Mouse (Mus musculus): Measurements from ENCODE around the gene Nme2. TPM values are rescaled to one million over a fixed set of nuclear protein-coding genes. Genes with fewer than 3 reads are reported as not detected.
"Not testable (repeated sequence)": the region's sequence is repeated elsewhere in the genome, so short reads cannot be mapped to it uniquely, and the experiment has no call there.

Gene Nme2
- polyA plus RNA-seq, 1 experiment from 2014 or later = 134 TPM

GRCm38 (mm10) chr11:93968005-93968847 lies 12.2 kb upstream of the Nme2 start, which contains the start of the genes Gm20390 and Nme1:
TSS of gene Gm20390 (minus strand) at chr11:93968293.
TSS of gene Nme1 (minus strand) at chr11:93968521.
- peak; percentile 99 for DNase-seq (ENCODE audit: low spot score)

DNA sequence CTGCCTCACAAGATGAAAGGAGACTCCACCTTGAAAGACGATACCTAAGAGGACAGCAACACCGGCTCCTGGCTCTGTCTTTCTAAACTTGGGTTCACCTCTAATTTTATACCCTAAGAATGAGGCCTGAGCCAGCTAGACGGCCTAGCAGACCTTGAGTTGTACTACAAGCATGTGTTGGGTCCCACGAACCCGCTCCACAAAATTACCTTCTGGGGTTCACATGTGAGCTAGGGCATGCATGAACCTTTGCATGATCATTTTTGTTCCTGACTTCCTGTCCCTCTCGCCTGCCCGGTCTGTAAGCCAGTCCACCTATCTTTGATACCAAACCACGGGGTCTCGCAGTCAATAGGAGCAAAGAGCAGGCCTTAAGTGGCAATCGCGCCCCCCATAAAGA lies 11.3 kb upstream of the Nme2 start:
- peak; percentile 15 for DNase-seq (ENCODE audit: low spot score)

DNA sequence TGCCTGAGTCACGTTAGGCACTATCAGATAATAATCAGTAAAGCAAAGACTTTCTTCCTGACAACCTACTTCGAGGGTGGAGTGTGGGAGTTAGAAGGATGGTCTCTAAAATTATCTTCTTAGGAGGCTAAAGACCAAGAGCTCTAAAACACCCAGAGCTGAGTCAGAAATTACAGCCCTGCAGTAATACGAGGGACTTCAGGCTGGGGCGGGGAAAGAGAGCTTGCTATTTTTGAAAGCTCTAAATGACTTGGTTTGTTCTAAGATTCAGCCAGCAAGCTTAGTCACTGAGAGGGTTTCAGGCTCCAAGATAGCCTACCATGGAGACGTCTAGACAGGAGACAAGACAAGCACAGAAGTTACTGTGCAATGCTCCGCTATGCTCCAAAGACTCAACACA lies 9.3 kb upstream of the Nme2 start:
- DNase-seq (ENCODE audit: low spot score) = no peak

DNA sequence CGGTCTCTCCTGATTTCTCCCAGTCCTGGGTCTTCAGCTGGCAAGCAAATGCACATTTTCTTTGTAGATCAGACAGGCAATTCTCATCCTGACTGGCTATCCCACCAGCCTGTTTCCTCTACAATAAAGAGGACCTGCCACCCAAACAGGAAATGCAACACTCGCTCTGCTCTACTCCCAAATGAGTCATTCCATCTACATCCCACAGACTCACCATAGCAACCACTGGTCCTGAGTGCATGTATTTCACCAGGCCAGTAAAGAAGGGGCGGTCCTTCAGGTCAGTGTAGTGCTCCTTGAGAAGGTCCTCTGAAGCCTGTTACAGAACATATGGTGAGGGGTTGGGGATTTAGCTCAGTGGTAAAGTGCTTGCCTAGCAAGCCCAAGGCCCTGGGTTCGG lies 7.0 kb upstream of the Nme2 start:
- DNase-seq (ENCODE audit: low spot score) = no peak

DNA sequence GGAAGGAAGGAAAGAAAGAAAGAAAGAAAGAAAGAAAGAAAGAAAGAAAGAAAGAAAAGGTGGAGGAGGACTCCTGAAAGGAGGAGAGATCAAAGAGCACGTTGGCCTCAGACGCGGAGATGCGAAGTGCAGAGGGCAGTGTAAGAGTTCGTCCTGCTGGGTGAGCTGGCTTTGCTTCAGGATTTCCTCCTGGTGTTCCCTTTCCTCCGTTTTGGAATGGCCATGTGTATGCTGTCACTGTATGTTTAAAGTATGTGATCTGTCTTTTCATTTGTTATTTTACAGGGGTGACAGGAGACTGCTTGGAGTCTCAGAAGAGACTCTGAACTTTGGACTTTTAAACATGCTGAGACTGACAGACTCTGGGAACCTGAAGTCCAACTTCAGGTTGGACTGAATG lies 5.4 kb upstream of the Nme2 start:
- no peak for DNase-seq (ENCODE audit: low spot score)

DNA sequence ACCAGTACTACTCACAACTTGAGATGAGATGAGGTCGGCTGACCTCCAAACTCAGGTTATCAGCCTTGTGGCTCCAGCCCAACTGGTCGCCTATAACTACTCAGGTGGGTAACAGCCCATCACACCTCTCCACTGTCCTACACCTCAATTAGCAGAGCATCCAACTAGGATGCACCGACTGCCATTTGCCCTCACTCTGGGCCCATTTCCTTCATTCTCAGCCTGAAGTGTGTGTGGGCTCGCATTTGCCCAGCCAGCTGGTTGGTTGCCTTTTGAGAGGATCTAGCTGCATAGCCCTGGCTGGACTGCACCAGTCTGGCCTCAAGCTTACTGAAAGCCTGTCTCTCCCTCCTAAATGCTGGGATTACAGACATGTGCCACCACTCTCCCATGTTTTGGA lies 1.7 kb upstream of the Nme2 start:
- DNase-seq (ENCODE audit: low spot score) = no peak

DNA sequence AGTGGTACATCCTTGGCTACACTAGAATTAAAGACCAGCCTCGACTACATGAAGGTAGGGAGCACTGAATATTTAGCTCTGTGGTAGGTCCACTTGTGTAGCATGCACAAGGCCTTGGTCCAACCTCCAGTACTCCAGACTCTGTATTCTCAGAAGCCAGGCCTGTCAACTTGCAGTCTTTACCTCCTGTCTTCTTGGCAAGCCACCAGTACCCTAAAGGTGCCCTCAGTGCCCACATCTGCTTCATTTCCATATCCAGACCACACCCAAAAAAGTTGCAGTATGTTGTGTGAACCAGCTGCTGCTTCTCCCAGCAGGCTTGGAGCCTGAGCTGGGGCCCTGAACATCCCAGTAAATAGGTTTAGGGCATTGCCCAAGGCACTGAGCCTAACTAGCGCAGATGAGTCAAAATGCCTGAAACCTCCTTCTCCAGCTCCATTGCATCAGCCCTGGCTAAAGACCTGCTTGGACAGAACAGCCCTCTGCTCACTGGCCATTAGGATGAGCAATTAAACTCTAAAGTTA lies 1.0 kb upstream of the Nme2 start:
- no peak for DNase-seq (ENCODE audit: low spot score)

GRCm38 (mm10) chr11:93955256-93956150 lies 556 bp downstream of the Nme2 start:
- peak; percentile 92 for DNase-seq (ENCODE audit: low spot score)

DNA sequence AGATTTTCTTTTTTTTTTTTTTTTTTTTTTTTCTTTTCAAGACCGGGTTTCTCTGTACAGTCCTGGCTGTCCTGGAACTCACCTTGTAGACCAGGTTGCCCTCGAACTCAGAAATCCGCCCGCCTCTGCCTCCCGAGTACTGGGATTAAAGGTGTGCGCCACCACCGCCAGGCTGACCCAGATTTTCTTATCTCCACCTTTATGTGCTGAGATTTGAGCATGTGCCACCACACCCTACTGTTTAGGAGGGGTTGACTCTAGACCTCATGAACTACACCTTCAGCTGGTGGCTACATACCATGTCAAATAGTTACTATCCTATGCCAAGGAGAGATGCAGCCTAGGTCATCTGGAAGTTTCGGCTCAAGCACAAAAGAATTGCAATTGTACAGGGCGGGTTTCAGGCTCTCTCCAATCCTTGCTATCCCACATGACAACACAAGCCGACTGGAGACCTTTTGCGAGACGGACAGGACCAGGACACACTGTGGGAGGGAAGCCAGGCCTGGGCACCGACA lies 1.3 kb downstream of the Nme2 start:
- peak; percentile 8 for DNase-seq (ENCODE audit: low spot score)

DNA sequence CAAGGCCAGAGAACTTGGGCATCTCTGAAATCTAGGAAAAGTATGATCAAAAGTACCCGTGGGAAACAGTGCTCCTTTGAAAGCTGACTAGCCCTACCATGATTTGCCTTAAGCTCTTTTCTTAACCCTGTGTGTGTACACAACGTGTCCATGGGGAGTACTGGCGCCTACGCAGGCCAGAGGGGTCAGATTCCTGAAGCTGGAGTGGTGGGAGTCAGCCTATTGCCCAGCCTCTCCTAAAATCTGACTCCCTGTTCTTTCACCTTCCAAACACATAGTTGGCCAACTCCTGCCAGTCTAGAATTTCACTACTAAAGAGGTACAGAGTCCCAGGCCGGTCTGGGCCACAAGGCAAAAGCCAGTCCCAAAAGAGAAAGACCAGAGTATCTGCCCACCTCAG lies 3.7 kb downstream of the Nme2 start:
- no peak for DNase-seq (ENCODE audit: low spot score)

DNA sequence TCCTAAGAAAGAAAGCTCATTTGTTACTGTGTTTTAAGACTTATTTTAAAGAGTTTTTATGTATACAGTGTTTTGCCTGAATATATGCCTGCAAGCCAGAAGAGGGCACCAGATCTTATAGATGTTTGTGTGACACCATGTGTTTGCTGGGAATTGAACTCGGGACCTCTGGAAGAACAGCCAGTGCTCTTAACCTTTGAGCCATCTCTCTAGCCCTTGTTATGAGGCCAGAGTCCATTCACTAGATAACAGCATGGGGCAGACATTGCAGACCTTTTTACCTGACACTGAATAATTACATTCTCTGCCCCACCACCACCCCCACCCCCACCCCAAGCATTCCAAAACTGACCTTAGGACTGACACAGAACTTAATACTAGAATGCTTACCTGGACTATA lies 6.0 kb downstream of the Nme2 start:
- DNase-seq (ENCODE audit: low spot score) = no peak

DNA sequence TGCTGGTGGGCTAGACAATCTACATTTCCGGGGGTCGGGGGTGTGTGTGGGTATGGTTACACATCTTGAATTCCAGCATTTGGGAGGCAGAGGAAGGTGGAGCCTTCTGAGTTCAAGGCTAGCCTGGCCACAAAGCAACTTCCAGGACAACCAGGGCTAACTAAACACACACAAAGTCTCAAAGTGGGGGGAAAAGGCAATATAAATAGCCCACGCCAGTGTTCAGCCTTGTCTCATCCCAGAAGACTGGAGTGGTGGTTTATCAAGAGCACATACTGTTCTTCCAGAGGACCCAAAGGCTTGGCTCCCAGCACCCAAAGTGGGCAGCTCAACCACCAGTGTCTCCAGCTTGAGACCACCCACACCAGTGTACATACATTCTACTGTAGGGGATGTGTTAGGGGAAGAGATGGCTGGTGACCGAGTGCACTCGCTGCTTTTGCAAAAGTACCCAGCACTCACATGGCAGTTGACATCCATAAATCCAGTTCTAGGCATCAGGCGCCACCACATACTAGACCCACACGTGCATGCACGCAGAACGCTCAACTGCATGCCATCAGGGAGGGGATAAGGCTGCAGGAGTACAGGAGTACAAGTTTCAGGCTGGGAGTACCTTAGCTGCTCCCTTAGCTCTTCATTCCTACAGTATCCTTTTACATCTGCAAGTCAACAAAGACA lies 7.0 kb downstream of the Nme2 start:
- DNase-seq (ENCODE audit: low spot score) = no peak

GRCm38 (mm10) chr11:93944986-93945385 lies 11.1 kb downstream of the Nme2 start:
- no peak for DNase-seq (ENCODE audit: low spot score)

DNA sequence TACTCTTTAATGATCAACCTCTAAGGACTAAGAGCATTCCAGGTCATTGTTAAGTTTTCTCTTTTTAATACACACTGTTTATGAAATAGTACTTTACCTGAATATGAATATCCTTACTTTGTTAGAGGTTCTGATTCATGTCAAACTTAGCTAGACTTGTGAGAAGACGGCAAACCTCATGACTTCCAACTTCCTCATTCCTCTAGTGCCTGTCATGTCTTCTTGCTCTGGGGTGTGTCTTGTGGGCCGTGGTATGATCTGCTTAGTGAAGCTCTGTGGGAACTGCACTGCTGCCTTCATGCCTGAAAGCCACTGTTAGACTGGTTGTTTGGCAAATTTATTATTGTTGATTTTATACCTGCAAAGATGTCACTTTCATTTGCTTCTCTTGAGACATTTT lies 15.2 kb downstream of the Nme2 start:
- no peak for DNase-seq (ENCODE audit: low spot score)

GRCm38 (mm10) chr11:93929106-93929505 lies 27.0 kb downstream of the Nme2 start:
- no peak for DNase-seq (ENCODE audit: low spot score)

- not testable (repeated sequence) for DNase-seq (ENCODE audit: low spot score)
These were observed 41.0 kb downstream of the Nme2 start for GRCm38 (mm10) chr11:93915019-93915418.

DNA sequence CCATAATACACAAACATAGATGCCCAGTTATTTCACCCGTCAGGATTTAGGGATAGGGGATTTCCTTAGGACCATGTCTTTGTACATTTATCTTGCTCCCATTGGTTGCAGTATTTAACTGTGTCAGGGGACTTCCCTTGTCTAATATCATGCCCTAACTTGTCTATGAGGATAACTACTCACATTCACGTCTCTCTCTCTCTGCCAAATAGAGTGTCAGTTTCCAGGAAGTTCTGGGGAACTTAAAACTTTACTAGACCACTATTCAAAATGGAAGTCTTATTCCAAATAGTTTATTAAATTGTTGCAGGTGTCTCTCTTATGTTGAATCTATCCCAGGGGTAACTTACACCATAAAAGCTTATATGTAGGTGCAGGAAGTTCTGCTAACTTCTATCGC lies 44.5 kb downstream of the Nme2 start:
- DNase-seq (ENCODE audit: low spot score) = no peak

GRCm38 (mm10) chr11:93908829-93909228 lies 47.2 kb downstream of the Nme2 start:
- no peak for DNase-seq (ENCODE audit: low spot score)

DNA sequence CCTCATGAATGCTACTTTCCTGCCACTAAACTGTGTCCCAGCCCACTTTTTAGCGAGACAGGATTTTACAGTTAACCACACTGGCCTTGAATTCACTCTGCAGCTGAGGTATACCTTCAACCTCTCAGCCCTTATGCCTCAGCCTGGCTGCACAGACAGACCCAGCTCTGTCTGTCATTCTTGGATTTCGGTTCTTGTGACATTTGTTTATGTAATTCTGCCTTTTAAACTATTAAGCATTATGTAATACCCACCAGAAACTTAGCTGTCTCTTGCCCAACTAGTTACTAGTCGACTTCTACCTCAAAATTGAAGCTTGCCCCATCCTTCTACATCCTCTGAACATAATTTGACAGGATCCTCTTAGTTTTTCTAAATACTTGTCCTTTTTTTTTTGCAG lies 48.2 kb downstream of the Nme2 start:
- DNase-seq (ENCODE audit: low spot score) = no peak

- no peak for DNase-seq (ENCODE audit: low spot score)
These were observed 49.2 kb downstream of the Nme2 start for GRCm38 (mm10) chr11:93906834-93907233.

Measured in thymus, postnatal 0 days (tissue).